Mouse (Mus musculus) lung, postnatal 10 days (tissue): ENCODE results near the gene Tuba4a.

Source experiments
- DNase-seq: peaks from one replicate; pipeline ENCODE4 v3.0.0; 2021

Gene Tuba4a

GRCm38 (mm10) chr1:75210136-75211087 lies 9.3 kb downstream of the Tuba4a start, which contains the start of the genes Glb1l and Stk16:
TSS of gene Glb1l (minus strand) at chr1:75210813.
TSS of gene Stk16 (plus strand) at chr1:75210838.
- DNase-seq: peak; percentile 98

- peak; percentile 73 for DNase-seq
Observed at GRCm38 (mm10) chr1:75208967-75209678, 10.5 kb downstream of the Tuba4a start.

GRCm38 (mm10) chr1:75201236-75201635 lies 18.4 kb downstream of the Tuba4a start:
- DNase-seq: no peak

GRCm38 (mm10) chr1:75192452-75192851 lies 27.2 kb downstream of the Tuba4a start:
- DNase-seq: peak; percentile 48

GRCm38 (mm10) chr1:75191622-75192402 lies 27.9 kb downstream of the Tuba4a start, which contains the start of the genes Ankzf1 and Atg9a:
TSS of gene Ankzf1 (plus strand) at chr1:75192151.
TSS of gene Atg9a (minus strand) at chr1:75192196.
- peak; percentile 99 for DNase-seq

- no peak for DNase-seq
Observed at GRCm38 (mm10) chr1:75191258-75191621, 28.4 kb downstream of the Tuba4a start.

- no peak for DNase-seq
Observed at GRCm38 (mm10) chr1:75190577-75190976, 29.1 kb downstream of the Tuba4a start.

- no peak for DNase-seq
Observed at GRCm38 (mm10) chr1:75187914-75188483, 31.7 kb downstream of the Tuba4a start.

- no peak for DNase-seq
Observed at GRCm38 (mm10) chr1:75187126-75187525, 32.5 kb downstream of the Tuba4a start.

GRCm38 (mm10) chr1:75185495-75185894 lies 34.2 kb downstream of the Tuba4a start:
- no peak for DNase-seq

- no peak for DNase-seq
Observed at GRCm38 (mm10) chr1:75182160-75182559, 37.5 kb downstream of the Tuba4a start.

- DNase-seq: no peak
Observed at GRCm38 (mm10) chr1:75181377-75181870, 38.2 kb downstream of the Tuba4a start.

GRCm38 (mm10) chr1:75180741-75181140 lies 38.9 kb downstream of the Tuba4a start:
- no peak for DNase-seq

GRCm38 (mm10) chr1:75180105-75180590 lies 39.5 kb downstream of the Tuba4a start, which contains the start of gene Abcb6:
TSS of gene Abcb6 (minus strand) at chr1:75180392.
- DNase-seq: peak; percentile 93

GRCm38 (mm10) chr1:75179334-75180104 lies 40.1 kb downstream of the Tuba4a start:
- DNase-seq: peak; percentile 29

- DNase-seq: peak; percentile 98
Observed at GRCm38 (mm10) chr1:75168472-75169464, 50.9 kb downstream of the Tuba4a start, which contains the start of gene Zfand2b. TSS of gene Zfand2b (plus strand) at chr1:75168646.

- DNase-seq: no peak
Observed at GRCm38 (mm10) chr1:75168093-75168471, 51.6 kb downstream of the Tuba4a start.
